Comparison of ENCODE assay signal across 9 mouse cellular contexts in the genomic region with DNA sequence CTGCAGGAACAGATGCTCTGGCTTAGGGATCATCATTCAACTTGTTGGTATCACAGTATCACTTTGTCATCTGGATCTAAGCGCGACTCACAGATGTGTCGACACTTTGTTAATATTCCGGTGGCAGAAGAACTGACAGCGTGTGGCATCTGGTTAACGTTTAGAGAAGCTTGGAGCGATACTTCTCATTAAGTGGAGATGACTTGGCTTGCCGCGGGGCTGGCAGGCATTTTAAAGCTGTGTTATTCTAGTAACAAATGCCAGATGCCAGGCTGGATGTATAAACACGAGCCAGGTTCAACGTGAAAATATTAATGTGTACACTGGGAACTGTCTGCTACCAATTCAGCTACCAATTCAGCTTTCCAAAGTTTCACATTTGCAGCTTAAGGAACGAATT.
DNase-seq lines count a peak whose midpoint lies in the region; ATAC-seq lines count a peak whose summit lies in the region.
"Had no signal": no experiment of that assay in that cellular context is flagged by ENCODE, and none has a peak within 500 bp of the region (broad histone marks: within the 10 kb centered on the region; RNA-seq: fewer than 3 reads in every experiment).

No protein-coding gene starts in this region.

- no peak overlapping the region for H3K9ac ChIP-seq in heart, embryonic 12.5 days
- H3K9ac ChIP-seq in lung, embryonic 15.5 days: no peak overlapping the region
- H3K9ac ChIP-seq in embryonic facial prominence, embryonic 14.5 days (ENCODE audit: low read depth, low read length): no peak overlapping the region

- ATAC-seq in heart, embryonic 12.5 days (ENCODE audit: insufficient number of reproducible peaks, low FRiP score): no peak
- ATAC-seq in lung, embryonic 15.5 days (ENCODE audit: borderline replicate concordance, extremely low read depth, low FRiP score, low TSS enrichment): no peak
- peak; percentile 33; the same call in 1 of the 2 replicates for ATAC-seq in embryonic facial prominence, embryonic 14.5 days (ENCODE audit: low read depth)
- ATAC-seq in activated CD4-positive, CD25-positive, alpha-beta regulatory T cell, adult 4 months: no peak

- H3K36me3 ChIP-seq in heart, embryonic 12.5 days: no peaks in the 10 kb centered on the region
- no peaks in the 10 kb centered on the region for H3K36me3 ChIP-seq in lung, embryonic 15.5 days
- no peaks in the 10 kb centered on the region for H3K36me3 ChIP-seq in embryonic facial prominence, embryonic 14.5 days (ENCODE audit: control insufficient read depth, insufficient read depth, low read length)

- no peaks in the 10 kb centered on the region for H3K9me3 ChIP-seq in heart, embryonic 12.5 days (replicated peaks)
- no peaks in the 10 kb centered on the region for H3K9me3 ChIP-seq in lung, embryonic 15.5 days
- H3K9me3 ChIP-seq in embryonic facial prominence, embryonic 14.5 days (ENCODE audit: control insufficient read depth, low read length): no peaks in the 10 kb centered on the region

- intact Hi-C loops in heart, postnatal 25 days (cut with DNase I): no loop called here

- no peaks in the 10 kb centered on the region for H3K27me3 ChIP-seq in heart, embryonic 12.5 days (replicated peaks)
- H3K27me3 ChIP-seq in lung, embryonic 15.5 days: no peaks in the 10 kb centered on the region
- H3K27me3 ChIP-seq in embryonic facial prominence, embryonic 14.5 days (replicated peaks; ENCODE audit: control insufficient read depth, insufficient read depth, low read length): no peaks in the 10 kb centered on the region

- DNase-seq in heart, postnatal 25 days (ENCODE audit: low spot score): no peak
- no peak for DNase-seq in lung, adult 18-20 months
- DNase-seq in embryonic facial prominence, embryonic 14.5 days (ENCODE audit: low spot score): peak; percentile 85
- DNase-seq in mesoderm, embryonic 11.5 days (ENCODE audit: low read depth, low spot score): peak; percentile 45
- no peak for DNase-seq in thymus, postnatal 10 days (ENCODE audit: low spot score in 2 of 2)

- WGBS in heart, embryonic 12.5 days: 29% methylated on average over 12 of the region's 12 CpGs
- WGBS in lung, embryonic 15.5 days: 28% methylated on average over 12 of the region's 12 CpGs
- WGBS in embryonic facial prominence, embryonic 14.5 days: 23% methylated on average over 12 of the region's 12 CpGs

- no peak overlapping the region for H3K27ac ChIP-seq in heart, embryonic 12.5 days (ENCODE audit: poor library complexity, severe bottlenecking)
- H3K27ac ChIP-seq in lung, embryonic 15.5 days: no peak overlapping the region
- H3K27ac ChIP-seq in embryonic facial prominence, embryonic 14.5 days (replicated peaks; ENCODE audit: low read depth, low read length): no peak overlapping the region
- H3K27ac ChIP-seq: heart, adult 2 months had no signal

- no peak overlapping the region; the same call in 1 of the 2 replicates for H3K4me3 ChIP-seq in heart, embryonic 12.5 days
- no peak overlapping the region for H3K4me3 ChIP-seq in lung, embryonic 15.5 days
- H3K4me3 ChIP-seq in embryonic facial prominence, embryonic 14.5 days (ENCODE audit: low read depth, low read length): no peak overlapping the region
- H3K4me3 ChIP-seq: heart, adult 2 months had no signal

- peak overlapping the region; percentile 53 for H3K4me2 ChIP-seq in heart, embryonic 12.5 days
- peak overlapping the region; percentile 2; the same call in 1 of the 2 replicates for H3K4me2 ChIP-seq in lung, embryonic 15.5 days
- peak overlapping the region; percentile 28 for H3K4me2 ChIP-seq in embryonic facial prominence, embryonic 14.5 days (ENCODE audit: low read depth, low read length)

- peaks cover 8% of the 10 kb centered on the region for H3K4me1 ChIP-seq in heart, embryonic 12.5 days (replicated peaks)
- H3K4me1 ChIP-seq in lung, embryonic 15.5 days: no peaks in the 10 kb centered on the region
- H3K4me1 ChIP-seq in embryonic facial prominence, embryonic 14.5 days (ENCODE audit: control insufficient read depth, insufficient read depth, low read length): peaks cover 6% of the 10 kb centered on the region; the same call in 1 of the 2 replicates

Comparison
In these comparisons a context has a peak if more than half of its experiments do, and no peak if none do; other contexts are left out.
1. H3K4me2 ChIP-seq: peak in every context shown above with its lines; median percentile 53 in heart, embryonic 12.5 days; 28 in embryonic facial prominence, embryonic 14.5 days; 2 in lung, embryonic 15.5 days.
2. DNase-seq: peak in embryonic facial prominence, embryonic 14.5 days (single experiment) and mesoderm, embryonic 11.5 days (single experiment); none in heart, postnatal 25 days (single experiment), lung, adult 18-20 months (0 of 2) and thymus, postnatal 10 days (0 of 2).